10 mouse cellular contexts compared by ENCODE assay signal in genomic region chr4:152453079-152453478, GRCm38 (mm10). TPM values are rescaled to one million over a fixed set of nuclear protein-coding genes. Genes with fewer than 3 reads are reported as not detected.
DNase-seq lines count a peak whose midpoint lies in the region; ATAC-seq and TF ChIP-seq lines count a peak whose summit lies in the region.
"Had no signal": no experiment of that assay in that cellular context is flagged by ENCODE, and none has a peak within 500 bp of the region (broad histone marks: within the 10 kb centered on the region; RNA-seq: fewer than 3 reads in every experiment).

No protein-coding gene starts in this region.

- H3K36me3 ChIP-seq in E14TG2a.4 (ENCODE audit: insufficient read depth, low read length): no peaks in the 10 kb centered on the region
- H3K36me3 ChIP-seq in midbrain, embryonic 13.5 days: no peaks in the 10 kb centered on the region
- no peaks in the 10 kb centered on the region for H3K36me3 ChIP-seq in intestine, embryonic 15.5 days
- H3K36me3 ChIP-seq in heart, embryonic 12.5 days: no peaks in the 10 kb centered on the region
- H3K36me3 ChIP-seq: heart, embryonic 15.5 days had no signal

- TF ChIP-seq CTCF in E14TG2a.4 (conservative IDR thresholded peaks at IDR 0.05; ENCODE audit: low read length): 0 out of 2 replicates have a peak, but pooled peaks have one; percentile 3
- TF ChIP-seq CTCF in brain, embryonic 14.5 days (IDR thresholded peaks at IDR 0.05; ENCODE audit: borderline replicate concordance, extremely low read depth, insufficient read depth, insufficient read length): no peak

- peaks cover 18% of the 10 kb centered on the region for H3K4me1 ChIP-seq in E14TG2a.4 (replicated peaks; ENCODE audit: low read depth, low read length)
- H3K4me1 ChIP-seq in midbrain, embryonic 13.5 days (replicated peaks): peaks cover 19% of the 10 kb centered on the region
- no peaks in the 10 kb centered on the region for H3K4me1 ChIP-seq in intestine, embryonic 15.5 days (replicated peaks)
- peaks cover 10% of the 10 kb centered on the region; the same call in 1 of the 2 replicates for H3K4me1 ChIP-seq in heart, embryonic 12.5 days (replicated peaks)

- TF ChIP-seq POLR2A in brain, embryonic 14.5 days (IDR thresholded peaks at IDR 0.05; ENCODE audit: borderline replicate concordance, extremely low read depth, insufficient read depth, insufficient read length, poor library complexity, severe bottlenecking): no peak

- peak; percentile 47; the same call in 1 of the 2 replicates for ATAC-seq in midbrain, embryonic 13.5 days
- no peak for ATAC-seq in intestine, embryonic 15.5 days
- no peak for ATAC-seq in heart, embryonic 12.5 days (ENCODE audit: insufficient number of reproducible peaks, low FRiP score)

- H3K27me3 ChIP-seq in E14TG2a.4 (ENCODE audit: insufficient read depth, low read length): no peaks in the 10 kb centered on the region
- H3K27me3 ChIP-seq in midbrain, embryonic 13.5 days: no peaks in the 10 kb centered on the region
- H3K27me3 ChIP-seq in intestine, embryonic 15.5 days (replicated peaks): no peaks in the 10 kb centered on the region
- no peaks in the 10 kb centered on the region for H3K27me3 ChIP-seq in heart, embryonic 12.5 days (replicated peaks)
- H3K27me3 ChIP-seq: heart, embryonic 15.5 days had no signal

- WGBS in midbrain, embryonic 13.5 days: 31% methylated on average over 10 of the region's 10 CpGs
- WGBS in intestine, embryonic 15.5 days: 59% methylated on average over 10 of the region's 10 CpGs
- 69% methylated on average over 10 of the region's 10 CpGs for WGBS in heart, embryonic 12.5 days

- no peaks in the 10 kb centered on the region for H3K9me3 ChIP-seq in E14TG2a.4 (ENCODE audit: low read length)
- no peaks in the 10 kb centered on the region for H3K9me3 ChIP-seq in midbrain, embryonic 13.5 days
- no peaks in the 10 kb centered on the region for H3K9me3 ChIP-seq in intestine, embryonic 15.5 days
- H3K9me3 ChIP-seq in heart, embryonic 12.5 days (replicated peaks): 0 out of 2 replicates have a peak, but pooled peaks cover 4% of the 10 kb centered on the region
- H3K9me3 ChIP-seq: heart, embryonic 15.5 days had no signal

- no peak overlapping the region for H3K4me2 ChIP-seq in midbrain, embryonic 13.5 days (replicated peaks)
- no peak overlapping the region for H3K4me2 ChIP-seq in intestine, embryonic 15.5 days (replicated peaks)
- no peak overlapping the region for H3K4me2 ChIP-seq in heart, embryonic 12.5 days
- H3K4me2 ChIP-seq: heart, embryonic 15.5 days had no signal

- no peak overlapping the region for H3K4me3 ChIP-seq in E14TG2a.4 (replicated peaks; ENCODE audit: low read length)
- no peak overlapping the region for H3K4me3 ChIP-seq in midbrain, embryonic 13.5 days (replicated peaks)
- no peak overlapping the region for H3K4me3 ChIP-seq in intestine, embryonic 15.5 days (replicated peaks)
- H3K4me3 ChIP-seq in heart, embryonic 12.5 days: no peak overlapping the region
- H3K4me3 ChIP-seq: heart, embryonic 15.5 days had no signal

- H3K27ac ChIP-seq in midbrain, embryonic 13.5 days: peak overlapping the region; percentile 6
- H3K27ac ChIP-seq in intestine, embryonic 15.5 days: no peak overlapping the region
- H3K27ac ChIP-seq in heart, embryonic 12.5 days (ENCODE audit: poor library complexity, severe bottlenecking): no peak overlapping the region
- H3K27ac ChIP-seq: heart, embryonic 15.5 days had no signal

- peak; percentile 58 for DNase-seq in brain, embryonic 14.5 days (ENCODE audit: low read depth)
- DNase-seq in layer of hippocampus, adult 18-20 months (ENCODE audit: low spot score in 2 of 2): peak; percentile 85 to 95
- no peak for DNase-seq in B cell, adult 2 months
- DNase-seq: lung, postnatal 10 days; thymus, postnatal 36 days had no signal

- H3K9ac ChIP-seq in midbrain, embryonic 13.5 days (replicated peaks): no peak overlapping the region
- H3K9ac ChIP-seq in intestine, embryonic 15.5 days: no peak overlapping the region
- no peak overlapping the region for H3K9ac ChIP-seq in heart, embryonic 12.5 days
- H3K9ac ChIP-seq: heart, embryonic 15.5 days had no signal

RNA-seq across cellular contexts. Expression of gene Nphp4, which starts 23.4 kb away (rescaled TPM):
- 7.9 and 10.0 TPM in 2 replicates for polyA plus RNA-seq in brain, embryonic 14.5 days (2012; rRNA removed)
- 10 to 100 TPM; 25.6 to 26.1 TPM for total RNA-seq in layer of hippocampus, adult 18-20 months (2021)
- polyA plus RNA-seq in midbrain, embryonic 13.5 days (2015; fragmentation: Nextera tagmentation; extraction: Ambion mirVana): 6.2 and 6.5 TPM in 2 replicates
- polyA plus RNA-seq in intestine, embryonic 15.5 days (2015; fragmentation: Nextera tagmentation; extraction: Ambion mirVana): 1.7 TPM in 2 replicates
- polyA plus RNA-seq in heart, embryonic 12.5 days (2016; fragmentation: Nextera tagmentation; extraction: Ambion mirVana): 2.6 and 2.7 TPM in 2 replicates

RNA-seq across cellular contexts. Expression of gene Kcnab2, which starts 24.6 kb away (rescaled TPM):
- polyA plus RNA-seq in brain, embryonic 14.5 days (2012; rRNA removed): 8.5 and 15.5 TPM in 2 replicates
- 100 to 1,000 TPM; 760 to 810 TPM for total RNA-seq in layer of hippocampus, adult 18-20 months (2021)
- polyA plus RNA-seq in midbrain, embryonic 13.5 days (2015; fragmentation: Nextera tagmentation; extraction: Ambion mirVana): 21.7 and 21.9 TPM in 2 replicates
- polyA plus RNA-seq in intestine, embryonic 15.5 days (2015; fragmentation: Nextera tagmentation; extraction: Ambion mirVana): 3.6 and 3.8 TPM in 2 replicates
- 5.2 and 5.6 TPM in 2 replicates for polyA plus RNA-seq in heart, embryonic 12.5 days (2016; fragmentation: Nextera tagmentation; extraction: Ambion mirVana)

Comparison
In these comparisons a context has a peak if more than half of its experiments do, and no peak if none do; other contexts are left out.
1. DNase-seq: peak in brain, embryonic 14.5 days (single experiment) and layer of hippocampus, adult 18-20 months (2 of 2); none in B cell, adult 2 months (0 of 2).